Mouse (Mus musculus) liver, adult 2 months (tissue): ENCODE measurements at regions not wholly inside any gene's neighbourhood (a gene's known extent, or its start where the extent isn't known, plus 50 kb on each side); places are given as distances from the start of the nearest gene placed in this dataset.

Experiments used
- DNase-seq: peaks from one replicate; pipeline ENCODE4 v3.0.0-alpha.2; 2011; ENCODE audit warnings: low read depth, low spot score; ENCODE audit errors: extremely low read depth
- H3K27ac ChIP-seq: fragments of 200-500 bp; replicated peaks from 2 replicates; pipeline ENCODE4 v1.5.1; 2012; ENCODE audit warnings: low read depth, mild to moderate bottlenecking, control low read depth, inconsistent platforms, low read length; ENCODE audit not compliant: insufficient read depth
- H3K27me3 ChIP-seq: fragments of 200-500 bp; 2 replicates; pipeline ENCODE4 v1.6.1; 2012; ENCODE audit warnings: mild to moderate bottlenecking, moderate library complexity, low read length, inconsistent platforms; ENCODE audit not compliant: control insufficient read depth, insufficient read depth
- H3K36me3 ChIP-seq: fragments of 200-500 bp; 2 replicates; pipeline ENCODE4 v1.6.1; 2012; ENCODE audit warnings: low read length, inconsistent platforms; ENCODE audit not compliant: control insufficient read depth, insufficient read depth
- H3K4me1 ChIP-seq: fragments of 200-500 bp; 2 replicates; pipeline ENCODE4 v1.6.1; 2011; ENCODE audit warnings: low read length; ENCODE audit not compliant: control insufficient read depth, insufficient read depth
- H3K4me3 ChIP-seq: fragments of 200-500 bp; 2 replicates; pipeline ENCODE4 v1.5.1; 2011; ENCODE audit warnings: low read depth, mild to moderate bottlenecking, control low read depth, low read length, moderate library complexity; ENCODE audit not compliant: insufficient read depth
- H3K79me2 ChIP-seq: fragments of 200-500 bp; 2 replicates; pipeline ENCODE4 v1.6.1; 2012; ENCODE audit warnings: inconsistent platforms, mild to moderate bottlenecking, low read length, moderate library complexity; ENCODE audit not compliant: control insufficient read depth, insufficient read depth
- H3K9ac ChIP-seq: fragments of 200-500 bp; 2 replicates; pipeline ENCODE4 v1.6.1; 2012; ENCODE audit warnings: low read depth, mild to moderate bottlenecking, control low read depth, inconsistent platforms, low read length
- CTCF ChIP-seq: fragments of 200-500 bp; IDR thresholded peaks from 2 replicates; pipeline ENCODE4 v1.5.1; 2011; ENCODE audit warnings: low read depth, low read length, control low read depth
- POLR2A ChIP-seq: fragments of 200-500 bp; IDR thresholded peaks from 2 replicates; pipeline ENCODE4 v1.6.1; 2011; ENCODE audit warnings: low read length, control low read depth; ENCODE audit not compliant: insufficient read depth; ENCODE audit errors: extremely low read depth
- WGBS: fragments of 180-500 bp; shearing (Covaris S2); methylation state at CpG from one replicate; pipeline ENCODE4 v1.1.7; 2018; 5-methylcytosine and 5-hydroxymethylcytosine counted together

DNA sequence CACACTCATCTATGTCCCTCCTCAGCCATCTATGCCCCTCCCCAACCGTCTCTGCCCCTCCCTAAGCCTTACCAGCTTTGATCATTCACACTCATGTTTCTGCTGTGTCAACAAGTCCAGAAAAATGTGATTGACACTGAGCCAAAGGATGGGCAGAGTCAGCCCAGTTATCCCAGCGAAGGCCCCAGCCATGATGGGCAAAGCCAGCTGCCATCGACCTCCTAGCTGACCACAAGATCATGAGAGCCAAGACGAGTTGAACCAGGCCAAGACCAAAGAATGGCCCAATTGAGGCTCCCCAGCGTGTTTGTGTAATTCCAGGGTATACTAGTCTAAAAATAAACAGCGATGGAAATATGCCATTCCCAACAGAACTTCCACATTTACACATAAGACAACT, 174.4 kb downstream of the Rpl14 start:
- Histone ChIP-seq H3K36me3 (no peaks in the 10 kb centered on the region), H3K27ac (no peak overlapping the region), H3K4me3 (no peak overlapping the region), H3K27me3 (no peaks in the 10 kb centered on the region), H3K4me1 (no peaks in the 10 kb centered on the region), H3K9ac (no peak overlapping the region), H3K79me2 (no peaks in the 10 kb centered on the region)
- 89% methylated on average over 6 of the region's 6 CpGs for WGBS
- TF ChIP-seq CTCF = no peak
- no peak for TF ChIP-seq POLR2A
- DNase-seq = no peak

DNA sequence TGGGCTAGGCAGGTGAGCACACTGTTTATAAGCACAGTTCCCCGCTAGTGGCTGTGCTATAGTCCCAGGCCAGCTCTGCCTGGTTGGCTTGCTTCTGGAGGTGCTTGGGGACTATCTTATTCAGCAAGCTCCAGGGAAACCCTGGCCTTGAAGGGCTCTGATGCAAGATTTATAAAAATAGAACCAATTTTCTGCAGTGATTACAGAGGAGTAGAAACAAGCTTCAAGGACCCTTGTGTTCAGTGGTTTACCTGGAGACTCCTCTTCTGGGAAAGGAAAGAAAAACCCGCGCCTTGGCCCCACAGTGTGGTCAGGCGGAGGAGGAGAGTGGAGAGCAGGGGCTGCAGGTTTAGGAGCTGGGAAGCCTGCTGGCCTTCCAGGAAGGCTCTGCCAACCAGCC, 178.2 kb upstream of the Ctnnb1 start:
- WGBS = 97% methylated on average over 4 of the region's 4 CpGs
- no peaks in the 10 kb centered on the region for H3K27me3 ChIP-seq
- H3K4me1 ChIP-seq = no peaks in the 10 kb centered on the region
- H3K79me2 ChIP-seq = no peaks in the 10 kb centered on the region
- DNase-seq = no peak
- no peak overlapping the region for H3K27ac ChIP-seq
- no peak overlapping the region for H3K9ac ChIP-seq
- no peak for TF ChIP-seq CTCF
- no peak for TF ChIP-seq POLR2A
- no peaks in the 10 kb centered on the region for H3K36me3 ChIP-seq
- no peak overlapping the region for H3K4me3 ChIP-seq

DNA sequence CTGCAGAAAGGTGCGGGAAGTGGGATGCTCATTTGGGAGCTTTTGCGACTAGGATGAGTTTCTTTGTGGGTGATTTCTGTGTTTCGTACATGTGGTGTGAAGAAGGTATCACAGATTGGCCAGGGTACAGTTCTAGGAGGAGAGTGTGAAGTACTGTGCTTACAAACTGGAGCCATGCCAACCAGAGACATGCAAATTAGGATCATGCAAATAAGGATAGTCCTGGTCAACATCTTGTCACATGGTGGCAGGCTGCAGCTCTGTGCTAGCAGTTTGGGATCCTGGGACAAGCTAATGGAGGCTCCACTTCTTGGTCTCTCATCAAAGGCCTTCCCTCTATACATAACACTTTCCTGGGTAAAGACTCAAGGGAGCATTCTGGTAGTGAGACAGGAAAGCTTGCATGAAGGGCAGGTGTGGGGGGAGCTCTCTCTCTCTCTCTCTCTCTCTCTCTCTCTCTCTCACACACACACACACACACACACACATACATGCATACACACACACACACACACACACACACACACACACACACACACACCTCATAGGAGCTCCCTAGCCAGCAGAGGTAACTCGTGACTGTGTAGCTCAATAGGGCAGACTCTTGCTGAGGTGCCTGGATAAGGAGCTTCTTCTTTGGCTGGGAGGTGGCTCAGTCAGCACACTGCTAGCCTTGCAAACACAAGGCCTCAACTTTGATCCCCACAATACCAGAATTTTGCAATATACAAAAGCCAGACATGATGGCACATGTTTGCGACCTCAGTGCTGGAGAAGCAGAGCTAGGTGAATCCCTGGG, 177.1 kb upstream of the Ctnnb1 start:
- Histone ChIP-seq H3K4me1 (no peaks in the 10 kb centered on the region), H3K36me3 (no peaks in the 10 kb centered on the region), H3K4me3 (no peak overlapping the region), H3K9ac (no peak overlapping the region), H3K27me3 (no peaks in the 10 kb centered on the region), H3K27ac (no peak overlapping the region), H3K79me2 (no peaks in the 10 kb centered on the region)
- 70% methylated on average over 5 of the region's 5 CpGs for WGBS
- peak; percentile 14 for DNase-seq
- TF ChIP-seq POLR2A (no peak), CTCF (no peak)

DNA sequence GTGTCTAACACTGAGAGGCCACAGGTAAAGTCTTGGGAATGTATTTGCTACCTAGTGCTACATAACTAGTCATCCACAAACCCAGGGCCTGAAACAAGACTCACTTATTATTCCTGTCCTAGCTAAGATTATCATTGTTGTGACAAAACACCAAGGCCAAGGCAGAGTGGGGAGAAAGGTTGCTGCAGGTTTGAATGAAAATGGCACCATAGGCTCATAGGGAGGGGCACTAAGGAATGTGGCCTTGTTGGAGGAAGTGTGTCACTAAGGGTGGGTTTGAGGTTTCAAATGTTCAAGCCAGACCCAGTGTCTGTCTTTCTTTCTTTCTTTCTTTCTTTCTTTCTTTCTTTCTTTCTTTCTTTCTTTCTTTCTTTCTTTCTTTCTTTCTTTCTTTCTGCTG, 174.9 kb upstream of the Ctnnb1 start:
- Histone ChIP-seq H3K4me3 (no peak overlapping the region), H3K36me3 (no peaks in the 10 kb centered on the region), H3K4me1 (no peaks in the 10 kb centered on the region), H3K9ac (no peak overlapping the region), H3K27ac (no peak overlapping the region), H3K79me2 (no peaks in the 10 kb centered on the region), H3K27me3 (no peaks in the 10 kb centered on the region)
- TF ChIP-seq POLR2A = no peak
- TF ChIP-seq CTCF = no peak
- no peak for DNase-seq

DNA sequence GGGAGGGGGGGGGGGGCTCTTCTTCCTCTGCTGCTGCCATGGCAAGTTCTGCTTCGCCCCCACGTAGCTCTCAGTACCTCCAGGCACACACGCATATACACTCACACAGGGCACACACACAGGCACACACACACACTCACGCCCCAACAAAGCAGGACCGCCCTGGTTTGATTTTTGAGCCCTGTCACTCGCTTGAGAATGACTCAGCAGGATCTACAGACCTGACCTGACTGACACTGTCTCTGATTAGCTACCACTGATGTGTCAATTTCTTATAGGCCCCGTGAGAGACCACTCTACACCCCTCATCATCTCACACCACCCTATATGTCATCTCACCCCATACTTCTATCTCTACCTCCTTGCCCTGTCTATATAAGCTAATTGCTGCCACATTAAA, 173.5 kb upstream of the Ctnnb1 start:
- no peaks in the 10 kb centered on the region for H3K36me3 ChIP-seq
- H3K27ac ChIP-seq = no peak overlapping the region
- no peak overlapping the region for H3K9ac ChIP-seq
- WGBS = 92% methylated on average over 7 of the region's 7 CpGs
- TF ChIP-seq POLR2A = no peak
- no peak for TF ChIP-seq CTCF
- H3K27me3 ChIP-seq = no peaks in the 10 kb centered on the region
- H3K4me1 ChIP-seq = no peaks in the 10 kb centered on the region
- DNase-seq = no peak
- no peak overlapping the region for H3K4me3 ChIP-seq
- no peaks in the 10 kb centered on the region for H3K79me2 ChIP-seq

DNA sequence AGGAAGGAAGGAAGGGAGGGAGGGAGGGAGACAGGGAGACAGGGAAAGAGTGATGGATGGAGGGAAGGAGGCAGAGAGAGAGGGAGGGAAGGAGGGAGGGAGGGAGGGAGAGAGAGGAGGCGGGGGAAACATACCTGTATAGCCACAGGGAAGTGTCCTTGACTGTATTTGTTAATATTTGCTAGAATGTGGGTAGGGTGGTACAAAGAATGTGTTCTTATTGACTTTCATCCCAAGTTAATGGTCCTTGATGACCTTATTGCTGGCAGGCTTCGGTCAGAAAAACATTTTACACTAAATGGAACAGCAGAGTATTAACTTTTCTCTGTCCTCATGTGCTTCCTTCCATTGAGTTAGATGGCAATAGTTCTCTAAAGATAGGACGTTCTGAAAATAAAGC, 171.0 kb upstream of the Ctnnb1 start:
- no peak overlapping the region for H3K27ac ChIP-seq
- no peak overlapping the region for H3K4me3 ChIP-seq
- H3K36me3 ChIP-seq = no peaks in the 10 kb centered on the region
- 74% methylated on average over 3 of the region's 3 CpGs for WGBS
- no peaks in the 10 kb centered on the region for H3K27me3 ChIP-seq
- TF ChIP-seq CTCF (no peak), POLR2A (no peak)
- no peak for DNase-seq
- H3K79me2 ChIP-seq = no peaks in the 10 kb centered on the region
- H3K4me1 ChIP-seq = no peaks in the 10 kb centered on the region
- no peak overlapping the region for H3K9ac ChIP-seq
